Mouse (Mus musculus) G1E (cell line): ENCODE data around the gene Fas. TPM values are rescaled to one million over a fixed set of nuclear protein-coding genes. Genes with fewer than 3 reads are reported as not detected.

Source experiments
- ATAC-seq: 2 replicates; pipeline ENCODE4 v1.8.0; 2016; ENCODE audit warnings: mild to moderate bottlenecking; ENCODE audit not compliant: insufficient number of reproducible peaks, poor library complexity, low FRiP score, severe bottlenecking; ENCODE audit errors: extremely low read depth
- DNase-seq: peaks from one replicate; pipeline ENCODE4 v3.0.0; 2012; ENCODE audit warnings: low spot score
- H3K27me3 ChIP-seq: 2 replicates; pipeline ENCODE4 v1.6.1; 2012; ENCODE audit warnings: mild to moderate bottlenecking, low read length, inconsistent platforms; ENCODE audit not compliant: insufficient read depth
- H3K36me3 ChIP-seq: replicated peaks from 2 replicates; pipeline ENCODE3; 2012; ENCODE audit warnings: mild to moderate bottlenecking, inconsistent platforms
- H3K4me1 ChIP-seq: 2 replicates; pipeline ENCODE4 v1.6.1; 2012; ENCODE audit warnings: low read depth, low read length, inconsistent platforms, mixed read lengths; ENCODE audit not compliant: insufficient read depth
- H3K4me3 ChIP-seq: 2 replicates; pipeline ENCODE4 v1.5.1; 2012; ENCODE audit warnings: low read depth, mild to moderate bottlenecking, inconsistent platforms, low read length, moderate library complexity, mixed read lengths
- H3K9me3 ChIP-seq: replicated peaks from 2 replicates; pipeline ENCODE4 v1.6.1; 2012; ENCODE audit warnings: inconsistent platforms
- CTCF ChIP-seq: IDR thresholded peaks from 2 replicates; pipeline ENCODE4 v1.5.1; 2012; ENCODE audit warnings: low read depth, low read length, inconsistent platforms, mixed read lengths
- GATA1 ChIP-seq: IDR thresholded peaks from 2 replicates; pipeline ENCODE4 v1.6.1; 2012; ENCODE audit warnings: borderline replicate concordance, low read length, inconsistent platforms, mixed read lengths
- GATA2 ChIP-seq: IDR thresholded peaks from 2 replicates; pipeline ENCODE4 v1.6.1; 2012; ENCODE audit warnings: low read depth, low read length, inconsistent platforms, borderline replicate concordance
- POLR2AphosphoS5 ChIP-seq: IDR thresholded peaks from 2 replicates; pipeline ENCODE4 v1.6.1; 2012; ENCODE audit warnings: low read depth, low read length, inconsistent platforms; ENCODE audit not compliant: insufficient replicate concordance
- TAL1 ChIP-seq: conservative IDR thresholded peaks from 2 replicates; pipeline ENCODE4 v1.6.1; 2012; ENCODE audit warnings: low read depth, low read length, inconsistent platforms, mixed read lengths
- polyA plus RNA-seq: library from polyadenylated mRNA; stranded (reverse); fragments of >175 nt; gene quantifications from 2 replicates; pipeline ENCODE4 v1.2.3, GENCODE M21; 2012
- total RNA-seq, 2 experiments: library from RNA; stranded (forward) in 1 of 2; stranded (reverse) in 1 of 2; fragments of 200-1000 nt in 1 of 2; fragments of >200 nt in 1 of 2; fragmentation: Nextera tagmentation in 1 of 2; gene quantifications; 2 replicates each; pipeline ENCODE4 v1.2.3; 2014 to 2017

The Fas gene
- total and polyA plus RNA-seq, 3 experiments: not detected

DNA sequence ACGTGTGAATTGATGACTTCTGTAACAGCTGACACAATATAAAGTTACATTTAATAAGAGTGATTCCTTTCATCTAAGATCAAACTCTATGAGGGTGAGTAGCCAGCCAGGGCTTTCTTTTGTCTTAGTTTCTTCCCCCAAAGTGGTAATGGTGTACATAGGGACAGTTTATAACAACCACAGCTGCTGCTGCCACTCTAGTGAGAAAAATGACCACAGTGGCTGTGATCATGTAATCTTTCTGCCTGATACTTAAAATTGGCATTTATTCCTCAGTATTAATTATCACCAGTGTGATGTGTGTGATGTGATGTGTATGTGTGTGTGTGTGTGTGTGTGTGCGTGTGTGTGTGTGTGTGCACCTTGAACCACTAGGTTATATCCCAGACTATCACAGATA, 38.6 kb upstream of the Fas start:
- no peak overlapping the region for H3K4me3 ChIP-seq
- DNase-seq (no peak), ATAC-seq (no peak)
- H3K27me3 ChIP-seq: 0 out of 2 replicates have a peak, but pooled peaks cover 3% of the 10 kb centered on the region
- no peak for TF ChIP-seq TAL1
- no peak for TF ChIP-seq GATA2
- TF ChIP-seq GATA1: no peak
- no peak for TF ChIP-seq CTCF
- no peak for TF ChIP-seq POLR2AphosphoS5
- H3K4me1 ChIP-seq: no peaks in the 10 kb centered on the region
- no peaks in the 10 kb centered on the region for H3K9me3 ChIP-seq
- H3K36me3 ChIP-seq: no peaks in the 10 kb centered on the region

DNA sequence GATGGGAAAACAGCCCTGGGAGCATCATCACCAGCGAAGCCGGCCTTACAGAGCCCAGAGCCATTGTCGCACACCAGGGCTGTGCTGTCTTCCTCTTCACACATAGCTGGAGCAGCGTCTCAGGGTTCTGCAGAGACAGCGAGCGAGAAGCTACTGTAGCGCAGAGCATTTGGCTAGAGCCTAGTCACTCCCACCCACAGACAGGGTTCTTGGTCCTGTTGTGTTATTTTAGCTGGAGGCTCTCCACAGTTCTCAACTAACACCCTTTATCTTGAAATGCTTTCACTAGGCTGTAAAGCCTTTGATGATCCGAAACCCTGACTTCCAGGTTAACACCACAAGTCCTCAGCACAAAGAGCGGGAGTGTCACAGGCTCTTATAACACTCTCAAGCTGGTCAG, 38.0 kb upstream of the Fas start:
- Histone ChIP-seq H3K4me3 (no peak overlapping the region), H3K36me3 (no peaks in the 10 kb centered on the region), H3K9me3 (no peaks in the 10 kb centered on the region), H3K27me3 (0 out of 2 replicates have a peak, but pooled peaks cover 3% of the 10 kb centered on the region), H3K4me1 (no peaks in the 10 kb centered on the region)
- DNase-seq: no peak
- TF ChIP-seq CTCF (no peak), POLR2AphosphoS5 (no peak), TAL1 (no peak), GATA1 (no peak), GATA2 (no peak)
- no peak for ATAC-seq

DNA sequence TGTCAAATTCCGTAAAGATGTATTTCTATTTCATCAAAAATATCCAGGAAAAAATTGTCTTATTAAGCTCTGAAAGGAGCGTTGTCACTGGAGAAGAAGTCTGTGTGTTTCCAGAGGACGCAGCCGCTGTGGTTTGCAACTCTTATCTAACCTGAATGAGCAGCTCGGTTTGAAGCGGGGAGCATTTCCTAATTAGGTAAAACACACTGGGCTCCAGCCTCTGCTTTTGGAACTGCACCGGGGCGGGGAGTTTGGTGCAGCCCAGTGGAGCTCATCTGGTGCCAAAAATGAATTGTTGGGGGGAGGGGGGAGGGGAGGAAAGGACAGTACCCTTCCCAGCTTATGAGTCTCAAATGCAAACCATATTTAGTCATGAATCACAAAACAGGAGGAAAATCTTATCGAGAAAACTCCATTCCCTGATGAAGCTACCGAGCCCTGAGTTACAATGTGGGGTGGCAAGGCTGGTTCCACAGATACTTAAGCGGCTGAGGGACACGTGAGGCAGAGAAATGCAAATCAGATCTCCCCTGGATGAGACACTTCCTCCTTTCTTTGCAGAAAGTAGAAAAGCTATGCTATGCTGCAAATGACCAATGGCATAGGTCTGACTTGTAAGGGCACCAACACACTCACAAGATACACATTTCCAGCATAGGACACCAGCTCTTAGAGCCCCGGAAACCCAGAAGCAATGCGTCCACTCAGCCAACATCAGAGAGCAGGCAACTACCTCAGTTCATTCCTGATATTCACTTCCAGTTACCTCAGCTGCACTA, 36.2 kb upstream of the Fas start:
- H3K4me3 ChIP-seq: no peak overlapping the region
- ATAC-seq (no peak), DNase-seq (no peak)
- no peaks in the 10 kb centered on the region for H3K36me3 ChIP-seq
- H3K4me1 ChIP-seq: no peaks in the 10 kb centered on the region
- H3K27me3 ChIP-seq: 0 out of 2 replicates have a peak, but pooled peaks cover 3% of the 10 kb centered on the region
- H3K9me3 ChIP-seq: no peaks in the 10 kb centered on the region
- TF ChIP-seq TAL1 (no peak), GATA2 (no peak), POLR2AphosphoS5 (no peak), GATA1 (no peak), CTCF (no peak)

DNA sequence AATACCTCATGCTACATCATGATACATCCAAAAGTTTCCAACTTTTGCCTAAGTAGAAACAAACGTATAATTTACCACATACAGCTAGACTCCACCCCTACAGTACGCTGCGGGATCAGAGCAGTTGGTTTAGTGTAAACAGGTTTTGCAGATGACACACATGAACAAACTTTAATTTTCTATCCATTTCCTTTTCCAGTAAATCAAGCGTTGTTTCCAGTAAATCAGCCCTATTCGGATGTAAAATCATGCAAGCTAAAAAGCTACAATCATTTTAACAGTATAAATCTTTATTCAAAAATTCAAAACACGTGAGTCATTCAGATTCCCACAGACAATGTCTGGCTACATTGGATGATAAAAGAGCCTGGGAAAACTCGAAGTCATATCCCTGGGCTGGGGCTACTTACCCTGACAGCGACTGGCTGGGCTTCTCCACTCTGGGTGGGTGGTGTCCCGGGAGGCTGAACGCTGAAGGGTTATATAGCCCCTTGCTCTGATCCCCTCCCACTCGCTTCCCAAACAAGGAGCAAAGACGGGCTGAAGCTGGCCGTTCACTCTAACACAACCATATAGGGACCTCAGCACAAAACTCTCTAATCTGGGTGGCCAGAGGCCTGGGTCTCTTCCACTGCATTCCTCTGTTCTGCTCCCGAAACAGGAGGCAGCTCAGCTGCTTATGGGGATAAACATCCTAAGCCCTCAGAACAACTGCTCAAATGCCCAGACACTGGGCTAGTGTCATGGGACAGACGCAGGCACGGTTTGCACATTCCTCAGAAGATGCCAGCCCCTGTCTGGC, 35.4 kb upstream of the Fas start, which contains the start of gene Acta2:
Acta2 (minus strand) TSS at position 711 of the 802 bp plus-strand sequence.
- Histone ChIP-seq H3K36me3 (no peaks in the 10 kb centered on the region), H3K27me3 (0 out of 2 replicates have a peak, but pooled peaks cover 3% of the 10 kb centered on the region), H3K4me1 (no peaks in the 10 kb centered on the region), H3K9me3 (no peaks in the 10 kb centered on the region), H3K4me3 (no peak within 1 kb of the TSS)
- DNase-seq (no peak), ATAC-seq (no peak)
- TF ChIP-seq POLR2AphosphoS5: no peak
- no peak for TF ChIP-seq GATA1
- no peak for TF ChIP-seq TAL1
- TF ChIP-seq GATA2: no peak
- no peak for TF ChIP-seq CTCF

DNA sequence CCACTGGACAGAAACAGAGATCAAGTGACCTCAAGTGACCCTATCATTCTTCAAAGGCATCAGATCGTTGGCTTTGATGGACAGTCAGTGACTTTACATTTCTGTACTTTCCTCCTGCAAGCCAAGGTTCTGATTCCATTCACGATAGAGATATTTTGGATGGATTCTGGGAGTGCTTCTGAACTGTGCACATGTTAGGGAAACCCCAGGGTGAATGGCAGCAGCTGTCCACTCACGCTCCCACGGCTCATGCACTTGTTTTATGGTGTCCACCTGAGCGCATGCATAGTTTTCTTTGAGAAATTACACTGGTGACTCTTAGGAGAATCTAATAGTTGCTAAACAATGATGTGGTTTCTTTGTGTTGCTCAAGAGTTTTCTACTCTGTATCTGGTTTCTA, 34.3 kb upstream of the Fas start:
- Histone ChIP-seq H3K27me3 (0 out of 2 replicates have a peak, but pooled peaks cover 3% of the 10 kb centered on the region), H3K4me3 (no peak overlapping the region), H3K9me3 (no peaks in the 10 kb centered on the region), H3K36me3 (no peaks in the 10 kb centered on the region), H3K4me1 (no peaks in the 10 kb centered on the region)
- ATAC-seq: no peak
- no peak for DNase-seq
- TF ChIP-seq GATA2 (no peak), TAL1 (no peak)

DNA sequence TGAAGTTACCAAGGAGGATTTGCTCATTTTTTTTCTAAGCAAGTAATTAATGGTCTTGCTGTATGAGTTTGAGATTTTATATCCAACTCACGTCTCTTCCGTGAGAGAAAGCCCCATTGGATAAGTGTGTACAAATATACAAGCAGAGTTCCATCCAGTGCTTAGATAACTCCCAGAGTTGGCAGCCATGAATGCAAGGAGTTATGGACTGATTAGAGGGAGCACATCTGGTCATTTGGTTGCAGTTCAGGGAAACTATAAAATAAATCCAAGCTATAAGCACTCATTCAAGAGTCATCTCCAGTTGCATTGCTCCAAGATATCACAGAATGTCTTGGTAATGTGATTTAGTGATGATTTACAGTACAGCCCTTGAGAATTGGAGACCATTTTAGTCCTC, 33.5 kb upstream of the Fas start:
- no peaks in the 10 kb centered on the region for H3K36me3 ChIP-seq
- TF ChIP-seq GATA2 (no peak), TAL1 (no peak), GATA1 (no peak), CTCF (no peak), POLR2AphosphoS5 (no peak)
- 0 out of 2 replicates have a peak, but pooled peaks cover 3% of the 10 kb centered on the region for H3K27me3 ChIP-seq
- H3K4me1 ChIP-seq: no peaks in the 10 kb centered on the region
- no peak for ATAC-seq
- no peak for DNase-seq
- H3K4me3 ChIP-seq: no peak overlapping the region
- no peaks in the 10 kb centered on the region for H3K9me3 ChIP-seq
